Mouse (Mus musculus) skeletal muscle tissue, postnatal 0 days (tissue): ENCODE data around the gene Hilpda. TPM values are rescaled to one million over a fixed set of nuclear protein-coding genes. Genes with fewer than 3 reads are reported as not detected.

Experiments used
- polyA plus RNA-seq: library from polyadenylated mRNA; unstranded; fragments of >200 nt; fragmentation: Nextera tagmentation; extraction: Ambion mirVana; gene quantifications from 2 replicates; pipeline ENCODE4 v1.2.1, GENCODE M21; 2015

Gene Hilpda
- polyA plus RNA-seq = 18.1 and 21.3 TPM in 2 replicates

DNA sequence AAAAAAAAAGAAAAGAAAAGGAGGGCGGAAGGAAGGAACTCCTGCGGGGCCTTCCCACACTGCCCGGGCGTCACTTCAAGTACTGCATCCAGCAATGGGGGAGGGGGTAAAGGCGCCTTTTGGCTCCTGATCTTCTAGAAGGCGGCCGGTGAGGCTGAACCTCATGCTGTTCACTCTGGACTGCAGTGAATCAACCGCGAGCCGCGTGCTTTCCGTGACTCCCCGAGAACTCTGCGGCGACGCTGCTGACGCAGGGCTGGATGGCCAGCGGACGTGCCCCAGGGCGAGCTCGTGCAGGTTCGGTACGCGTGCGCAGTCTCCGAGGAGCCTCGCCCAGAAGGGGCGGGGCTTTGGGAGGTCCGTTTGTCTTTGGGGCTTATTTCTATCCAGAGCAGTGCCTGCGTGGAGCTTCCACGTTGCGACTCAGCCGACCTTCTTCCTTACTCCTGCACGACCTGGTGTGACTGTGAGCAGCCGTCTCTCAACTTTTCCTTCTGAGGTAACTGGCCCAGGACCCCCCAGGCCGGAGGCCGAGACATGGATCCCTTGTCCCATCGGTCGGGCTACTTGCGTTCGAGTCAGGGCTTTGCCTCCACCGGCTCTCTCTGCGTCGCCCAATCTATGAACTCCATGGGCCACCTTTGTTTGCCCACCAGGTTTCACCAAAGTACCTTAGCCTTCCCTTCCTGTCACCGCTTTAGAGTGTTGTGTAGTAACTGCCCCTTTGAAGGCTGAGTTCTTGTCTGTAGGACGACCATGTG lies at the start of gene Hilpda:
Gene Hilpda, plus strand, starts transcription at position 177 of the 761 bp plus-strand sequence.

DNA sequence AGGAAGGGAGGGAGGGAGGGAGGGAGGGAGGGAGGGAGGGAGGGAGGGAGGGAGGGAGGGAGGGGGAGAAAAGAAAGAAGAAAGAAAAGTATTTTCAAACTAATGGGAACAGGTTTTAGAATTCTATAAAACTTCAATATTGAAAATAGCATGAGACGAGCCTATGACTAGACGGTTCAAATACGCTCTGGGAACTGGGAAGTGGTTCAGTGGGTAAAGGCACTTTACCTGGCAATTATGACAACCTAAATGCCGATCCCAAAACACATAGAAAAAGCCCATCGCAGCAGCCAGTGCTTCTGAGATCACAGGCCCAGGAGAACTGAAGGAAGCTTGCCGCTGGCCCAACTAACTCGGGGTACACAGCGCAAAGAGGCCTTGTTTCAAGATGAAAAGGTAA lies 7.0 kb downstream of the Hilpda start, which contains the start of gene Fam71f2:
Gene Fam71f2, plus strand, starts transcription at position 301 of the 400 bp plus-strand sequence.

GRCm38 (mm10) chr6:29318879-29319278 lies 46.6 kb downstream of the Hilpda start, which contains the start of gene Fam71f1:
TSS of gene Fam71f1 (plus strand) at chr6:29319140.

Other genes starting within 250 kb of the Hilpda start
- gene Lep, start 212.3 kb upstream of the Hilpda start, polyA plus RNA-seq = 0.23 and 1.2 TPM in 2 replicates
- 9.2 and 10.6 TPM in 2 replicates for gene Rbm28, start 107.5 kb upstream of the Hilpda start, polyA plus RNA-seq
- 0.10 and 0.24 TPM in 2 replicates for gene Prrt4, start 92.9 kb upstream of the Hilpda start, polyA plus RNA-seq
- 21.1 and 23.9 TPM in 2 replicates for gene Impdh1, start 56.1 kb upstream of the Hilpda start, polyA plus RNA-seq
- 0.40 TPM in 1 of 2 replicates, not detected in the other for gene Fam71f2, start 7.1 kb downstream of the Hilpda start, polyA plus RNA-seq
- gene Fam71f1, start 46.7 kb downstream of the Hilpda start, polyA plus RNA-seq = not detected in 2 replicates
- gene Calu, start 75.6 kb downstream of the Hilpda start, polyA plus RNA-seq = 170 and 196 TPM in 2 replicates
- 1.1 and 1.2 TPM in 2 replicates for gene Opn1sw, start 116.0 kb downstream of the Hilpda start, polyA plus RNA-seq
- 15.9 and 16.1 TPM in 2 replicates for gene Ccdc136, start 123.8 kb downstream of the Hilpda start, polyA plus RNA-seq
- gene Flnc, start 160.8 kb downstream of the Hilpda start, polyA plus RNA-seq = 51.6 and 74.2 TPM in 2 replicates
- 142 and 145 TPM in 2 replicates for gene Atp6v1f, start 195.2 kb downstream of the Hilpda start, polyA plus RNA-seq
- gene Atp6v1fnb, start 198.9 kb downstream of the Hilpda start, polyA plus RNA-seq = not detected in 2 replicates
- gene Kcp, start 235.5 kb downstream of the Hilpda start, polyA plus RNA-seq = 6.4 and 8.1 TPM in 2 replicates